Mouse (Mus musculus): Measurements from ENCODE around the gene Prl3d3. TPM values are rescaled to one million over a fixed set of nuclear protein-coding genes. Genes with fewer than 3 reads are reported as not detected.
"Not testable (repeated sequence)": the region's sequence is repeated elsewhere in the genome, so short reads cannot be mapped to it uniquely, and the experiment has no call there.

Prl3d3 gene
- polyA plus RNA-seq (2011; ENCODE audit: insufficient read depth, insufficient read length, low read depth, missing spikeins): not detected in 2 replicates

- H3K4me3 ChIP-seq (ENCODE audit: low read depth, low read length); H3K27me3 ChIP-seq (ENCODE audit: control insufficient read depth, insufficient read depth, low read length, poor library complexity, severe bottlenecking); H3K36me3 ChIP-seq (ENCODE audit: control insufficient read depth, insufficient read depth, low read length, poor library complexity, severe bottlenecking); H3K9me3 ChIP-seq (replicated peaks; ENCODE audit: control insufficient read depth, insufficient read depth, low read length, poor library complexity, severe bottlenecking); H3K4me1 ChIP-seq (ENCODE audit: control insufficient read depth, insufficient read depth, low read length); H3K27ac ChIP-seq (ENCODE audit: insufficient read depth, low read length); H3K9ac ChIP-seq (ENCODE audit: low read depth, poor library complexity, severe bottlenecking): not testable (repeated sequence)
Measured at GRCm38 (mm10) chr13:27156490-27156889, at the start of gene Prl3d3. Gene Prl3d3, plus strand, starts transcription at chr13:27156790.

- H3K27ac ChIP-seq (ENCODE audit: insufficient read depth, low read length); H3K9ac ChIP-seq (ENCODE audit: low read depth, poor library complexity, severe bottlenecking); H3K9me3 ChIP-seq (replicated peaks; ENCODE audit: control insufficient read depth, insufficient read depth, low read length, poor library complexity, severe bottlenecking); H3K36me3 ChIP-seq (ENCODE audit: control insufficient read depth, insufficient read depth, low read length, poor library complexity, severe bottlenecking); H3K4me3 ChIP-seq (ENCODE audit: low read depth, low read length); H3K27me3 ChIP-seq (ENCODE audit: control insufficient read depth, insufficient read depth, low read length, poor library complexity, severe bottlenecking); H3K4me1 ChIP-seq (ENCODE audit: control insufficient read depth, insufficient read depth, low read length): not testable (repeated sequence)
Measured at GRCm38 (mm10) chr13:27121398-27121797, 35.2 kb upstream of the Prl3d3 start, which contains the start of gene Prl3d2. Gene Prl3d2, plus strand, starts transcription at chr13:27121698.

DNA sequence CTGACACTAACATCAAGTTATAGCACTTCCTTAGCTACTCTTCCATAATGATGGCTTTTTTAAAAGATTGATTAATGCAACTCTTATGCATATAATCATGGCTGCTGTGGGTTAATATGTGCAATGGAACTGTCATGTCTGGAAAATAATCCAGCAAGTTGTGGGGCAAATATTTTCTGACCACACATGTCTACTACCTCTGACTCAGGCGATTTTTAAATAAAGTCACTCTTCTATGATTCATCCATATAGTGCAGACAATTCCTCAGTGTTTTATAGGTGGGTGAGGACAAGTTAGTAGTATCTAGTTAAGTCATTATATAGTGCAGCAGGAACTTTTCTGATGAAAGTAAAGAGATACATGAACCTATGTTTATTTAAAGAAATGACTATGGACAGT is 8.3 kb upstream of the Prl3d3 start:
- H3K9ac ChIP-seq (ENCODE audit: low read depth, poor library complexity, severe bottlenecking): no peak overlapping the region
- no peaks in the 10 kb centered on the region for H3K9me3 ChIP-seq (replicated peaks; ENCODE audit: control insufficient read depth, insufficient read depth, low read length, poor library complexity, severe bottlenecking)
- no peaks in the 10 kb centered on the region for H3K4me1 ChIP-seq (ENCODE audit: control insufficient read depth, insufficient read depth, low read length)
- no peak overlapping the region for H3K27ac ChIP-seq (ENCODE audit: insufficient read depth, low read length)
- TF ChIP-seq CTCF (IDR thresholded peaks at IDR 0.05; ENCODE audit: low read depth, low read length) (no peak), POLR2A (IDR thresholded peaks at IDR 0.05; ENCODE audit: insufficient read depth, low read length) (no peak), EP300 (IDR thresholded peaks at IDR 0.05; ENCODE audit: insufficient read depth, low read depth, low read length) (no peak)
- H3K27me3 ChIP-seq (ENCODE audit: control insufficient read depth, insufficient read depth, low read length, poor library complexity, severe bottlenecking): no peaks in the 10 kb centered on the region
- no peak overlapping the region for H3K4me3 ChIP-seq (ENCODE audit: low read depth, low read length)
- no peaks in the 10 kb centered on the region for H3K36me3 ChIP-seq (ENCODE audit: control insufficient read depth, insufficient read depth, low read length, poor library complexity, severe bottlenecking)

- H3K9ac ChIP-seq (ENCODE audit: low read depth, poor library complexity, severe bottlenecking): no peak within 1 kb of the TSS
- H3K36me3 ChIP-seq (ENCODE audit: control insufficient read depth, insufficient read depth, low read length, poor library complexity, severe bottlenecking): no peaks in the 10 kb centered on the region
- H3K27me3 ChIP-seq (ENCODE audit: control insufficient read depth, insufficient read depth, low read length, poor library complexity, severe bottlenecking): no peaks in the 10 kb centered on the region
- no peak for TF ChIP-seq CTCF (IDR thresholded peaks at IDR 0.05; ENCODE audit: low read depth, low read length)
- no peak for TF ChIP-seq POLR2A (IDR thresholded peaks at IDR 0.05; ENCODE audit: insufficient read depth, low read length)
- no peak for TF ChIP-seq EP300 (IDR thresholded peaks at IDR 0.05; ENCODE audit: insufficient read depth, low read depth, low read length)
- no peak within 1 kb of the TSS for H3K4me3 ChIP-seq (ENCODE audit: low read depth, low read length)
- no peaks in the 10 kb centered on the region; the same call in 1 of the 2 replicates for H3K9me3 ChIP-seq (replicated peaks; ENCODE audit: control insufficient read depth, insufficient read depth, low read length, poor library complexity, severe bottlenecking)
- H3K27ac ChIP-seq (ENCODE audit: insufficient read depth, low read length): no peak within 1 kb of the TSS
- H3K4me1 ChIP-seq (ENCODE audit: control insufficient read depth, insufficient read depth, low read length): no peaks in the 10 kb centered on the region
Measured at GRCm38 (mm10) chr13:27196359-27196758, 39.8 kb downstream of the Prl3d3 start, which contains the start of gene Prl3c1. Gene Prl3c1, plus strand, starts transcription at chr13:27196659.

Other genes with a start within 250 kb of the Prl3d3 start
- gene Prl, start 99.2 kb upstream of the Prl3d3 start, polyA plus RNA-seq (2011; ENCODE audit: insufficient read depth, insufficient read length, low read depth, missing spikeins): not detected in 2 replicates
- gene Prl3d1, start 62.6 kb upstream of the Prl3d3 start, polyA plus RNA-seq (2011; ENCODE audit: insufficient read depth, insufficient read length, low read depth, missing spikeins): not detected in 2 replicates
- gene Prl3d2, start 35.1 kb upstream of the Prl3d3 start, polyA plus RNA-seq (2011; ENCODE audit: insufficient read depth, insufficient read length, low read depth, missing spikeins): not detected in 2 replicates
- not detected in 2 replicates for gene Prl3c1, start 39.9 kb downstream of the Prl3d3 start, polyA plus RNA-seq (2011; ENCODE audit: insufficient read depth, insufficient read length, low read depth, missing spikeins)
- 6.4 and 13.7 TPM in 2 replicates for gene Prl3b1, start 85.1 kb downstream of the Prl3d3 start, polyA plus RNA-seq (2011; ENCODE audit: insufficient read depth, insufficient read length, low read depth, missing spikeins)
- gene Prl3a1, start 102.6 kb downstream of the Prl3d3 start, polyA plus RNA-seq (2011; ENCODE audit: insufficient read depth, insufficient read length, low read depth, missing spikeins): not detected in 2 replicates
- gene Prl6a1, start 155.8 kb downstream of the Prl3d3 start, polyA plus RNA-seq (2011; ENCODE audit: insufficient read depth, insufficient read length, low read depth, missing spikeins): not detected in 2 replicates
- gene Prl8a2, start 188.9 kb downstream of the Prl3d3 start, polyA plus RNA-seq (2011; ENCODE audit: insufficient read depth, insufficient read length, low read depth, missing spikeins): 1.0 and 2.0 TPM in 2 replicates
- gene Prl2b1, start 234.1 kb downstream of the Prl3d3 start, polyA plus RNA-seq (2011; ENCODE audit: insufficient read depth, insufficient read length, low read depth, missing spikeins): 3.6 and 11.0 TPM in 2 replicates

All from ES-Bruce4 (cell line).